Mouse (Mus musculus): Measurements from ENCODE around the gene Rnf5. TPM values are rescaled to one million over a fixed set of nuclear protein-coding genes. Genes with fewer than 3 reads are reported as not detected.

The Rnf5 gene
- 10 to 100 TPM; 85.7 to 92.9 TPM for total RNA-seq (2021)
- long read RNA-seq, experiment 1, transcript Rnf5-201 (6 exons, 1,238 nt) = major isoform, 110 of 128 reads
- long read RNA-seq, experiment 1, transcript Rnf5-203 (4 exons, 850 nt) = minor isoform, 5 of 128 reads
- long read RNA-seq, experiment 1, partial matches to known transcripts = 3 of 128 reads
- long read RNA-seq, experiment 1, other reads (novel, unspliced or antisense) = 10 of 128 reads
- long read RNA-seq, experiment 2, transcript Rnf5-201 (6 exons, 1,238 nt) = major isoform, 168 of 196 reads
- long read RNA-seq, experiment 2, partial matches to known transcripts = 7 of 196 reads
- long read RNA-seq, experiment 2, other reads (novel, unspliced or antisense) = 18 of 196 reads

- DNase-seq (ENCODE audit: low spot score in 2 of 2) = peak; percentile 97 to 100
Observed at GRCm38 (mm10) chr17:34603375-34604060, at the start of gene Rnf5. Gene Rnf5 (minus strand): TSS chr17:34603690.

GRCm38 (mm10) chr17:34652985-34653384 is 49.5 kb upstream of the Rnf5 start:
- no peak for DNase-seq (ENCODE audit: low spot score in 2 of 2)

GRCm38 (mm10) chr17:34652546-34652945 is 49.1 kb upstream of the Rnf5 start:
- no peak for DNase-seq (ENCODE audit: low spot score in 2 of 2)

GRCm38 (mm10) chr17:34651507-34652221 is 48.2 kb upstream of the Rnf5 start:
- no peak for DNase-seq (ENCODE audit: low spot score in 2 of 2)

GRCm38 (mm10) chr17:34650781-34651180 is 47.3 kb upstream of the Rnf5 start:
- DNase-seq (ENCODE audit: low spot score in 2 of 2) = no peak

GRCm38 (mm10) chr17:34649106-34649864 is 45.8 kb upstream of the Rnf5 start:
- no peak for DNase-seq (ENCODE audit: low spot score in 2 of 2)

GRCm38 (mm10) chr17:34648141-34648890 is 44.8 kb upstream of the Rnf5 start:
- no peak for DNase-seq (ENCODE audit: low spot score in 2 of 2)

GRCm38 (mm10) chr17:34646906-34647787 is 43.7 kb upstream of the Rnf5 start, which contains the start of gene Atf6b:
Gene Atf6b (plus strand): TSS chr17:34647146.
- peak; percentile 92 to 98 for DNase-seq (ENCODE audit: low spot score in 2 of 2)

GRCm38 (mm10) chr17:34645831-34646511 is 42.5 kb upstream of the Rnf5 start:
- DNase-seq (ENCODE audit: low spot score in 2 of 2) = peak in 1 of 2 experiments; percentile 2

GRCm38 (mm10) chr17:34645256-34645829 is 41.9 kb upstream of the Rnf5 start:
- no peak for DNase-seq (ENCODE audit: low spot score in 2 of 2)

- DNase-seq (ENCODE audit: low spot score in 2 of 2) = peak; percentile 95 to 98
Observed at GRCm38 (mm10) chr17:34644608-34645007, 41.1 kb upstream of the Rnf5 start, which contains the start of gene Fkbpl. Gene Fkbpl (plus strand): TSS chr17:34644764.

GRCm38 (mm10) chr17:34643944-34644343 is 40.5 kb upstream of the Rnf5 start:
- DNase-seq (ENCODE audit: low spot score in 2 of 2) = no peak

- no peak for DNase-seq (ENCODE audit: low spot score in 2 of 2)
Observed at GRCm38 (mm10) chr17:34643379-34643778, 39.9 kb upstream of the Rnf5 start.

GRCm38 (mm10) chr17:34641945-34642344 is 38.5 kb upstream of the Rnf5 start:
- DNase-seq (ENCODE audit: low spot score in 2 of 2) = no peak

- DNase-seq (ENCODE audit: low spot score in 2 of 2) = peak in 1 of 2 experiments; percentile 73
Observed at GRCm38 (mm10) chr17:34640778-34641601, 37.5 kb upstream of the Rnf5 start.

- DNase-seq (ENCODE audit: low spot score in 2 of 2) = no peak
Observed at GRCm38 (mm10) chr17:34639461-34640255, 36.2 kb upstream of the Rnf5 start.
